Mouse (Mus musculus): ENCODE measurements around the gene Nosip.
"Not testable (repeated sequence)": the region's sequence is repeated elsewhere in the genome, so short reads cannot be mapped to it uniquely, and the experiment has no call there.

Nosip gene

GRCm38 (mm10) chr7:45090251-45090977, 28.2 kb downstream of the Nosip start:
- DNase-seq (ENCODE audit: low spot score): no peak

- DNase-seq (ENCODE audit: low spot score): no peak
Observed at GRCm38 (mm10) chr7:45091001-45091990, 29.1 kb downstream of the Nosip start.

- peak; percentile 98 for DNase-seq (ENCODE audit: low spot score)
Observed at GRCm38 (mm10) chr7:45092048-45092447, 29.8 kb downstream of the Nosip start, which contains the start of gene Rcn3. Gene Rcn3, minus strand, starts transcription at chr7:45092221.

GRCm38 (mm10) chr7:45092828-45093515, 30.7 kb downstream of the Nosip start:
- no peak for DNase-seq (ENCODE audit: low spot score)

GRCm38 (mm10) chr7:45093516-45093905, 31.3 kb downstream of the Nosip start:
- DNase-seq (ENCODE audit: low spot score): no peak

GRCm38 (mm10) chr7:45094121-45094520, 31.9 kb downstream of the Nosip start:
- peak; percentile 73 for DNase-seq (ENCODE audit: low spot score)

GRCm38 (mm10) chr7:45095367-45095766, 33.1 kb downstream of the Nosip start:
- DNase-seq (ENCODE audit: low spot score): no peak

- not testable (repeated sequence) for DNase-seq (ENCODE audit: low spot score)
Observed at GRCm38 (mm10) chr7:45095965-45096364, 33.7 kb downstream of the Nosip start.

GRCm38 (mm10) chr7:45097479-45097878, 35.2 kb downstream of the Nosip start:
- DNase-seq (ENCODE audit: low spot score): no peak

GRCm38 (mm10) chr7:45098541-45099240, 36.5 kb downstream of the Nosip start:
- no peak for DNase-seq (ENCODE audit: low spot score)

- no peak for DNase-seq (ENCODE audit: low spot score)
Observed at GRCm38 (mm10) chr7:45100046-45100445, 37.8 kb downstream of the Nosip start.

GRCm38 (mm10) chr7:45102441-45102840, 40.2 kb downstream of the Nosip start:
- no peak for DNase-seq (ENCODE audit: low spot score)

- no peak for DNase-seq (ENCODE audit: low spot score)
Observed at GRCm38 (mm10) chr7:45102940-45103585, 40.8 kb downstream of the Nosip start.

- no peak for DNase-seq (ENCODE audit: low spot score)
Observed at GRCm38 (mm10) chr7:45103652-45104180, 41.5 kb downstream of the Nosip start, which contains the start of gene Fcgrt. Gene Fcgrt, minus strand, starts transcription at chr7:45103851.

GRCm38 (mm10) chr7:45104941-45105340, 42.7 kb downstream of the Nosip start:
- no peak for DNase-seq (ENCODE audit: low spot score)

- no peak for DNase-seq (ENCODE audit: low spot score)
Observed at GRCm38 (mm10) chr7:45105491-45105890, 43.3 kb downstream of the Nosip start.

- DNase-seq (ENCODE audit: low spot score): peak; percentile 68
Observed at GRCm38 (mm10) chr7:45106441-45106840, 44.2 kb downstream of the Nosip start.

- DNase-seq (ENCODE audit: low spot score): no peak
Observed at GRCm38 (mm10) chr7:45107052-45107645, 44.9 kb downstream of the Nosip start.

- DNase-seq (ENCODE audit: low spot score): not testable (repeated sequence)
Observed at GRCm38 (mm10) chr7:45110089-45110488, 47.9 kb downstream of the Nosip start.

GRCm38 (mm10) chr7:45111940-45112339, 49.7 kb downstream of the Nosip start:
- no peak for DNase-seq (ENCODE audit: low spot score)
